Mouse (Mus musculus) kidney, adult 2 months (tissue): ENCODE measurements around the gene Zfp62. TPM values are rescaled to one million over a fixed set of nuclear protein-coding genes. Genes with fewer than 3 reads are reported as not detected.
A peak's percentile ranks its signal among the peaks of the same experiment; 100 is the strongest.
"Not testable (repeated sequence)": the region's sequence is repeated elsewhere in the genome, so short reads cannot be mapped to it uniquely, and the experiment has no call there.

ENCODE experiments used
- DNase-seq: peaks from one replicate; pipeline ENCODE4 v3.0.0; 2021
- H3K27ac ChIP-seq: fragments of 200-500 bp; 2 replicates; pipeline ENCODE4 v1.5.1; 2012; ENCODE audit warnings: low read depth, low read length, control low read depth, inconsistent platforms; ENCODE audit not compliant: insufficient read depth
- H3K27me3 ChIP-seq: fragments of 200-500 bp; replicated peaks from 2 replicates; pipeline ENCODE4 v1.6.1; 2012; ENCODE audit warnings: mild to moderate bottlenecking, moderate library complexity, low read length, inconsistent platforms; ENCODE audit not compliant: control insufficient read depth, insufficient read depth
- H3K36me3 ChIP-seq: fragments of 200-500 bp; 2 replicates; pipeline ENCODE4 v1.6.1; 2012; ENCODE audit warnings: mild to moderate bottlenecking, moderate library complexity, low read length, inconsistent platforms; ENCODE audit not compliant: control insufficient read depth, insufficient read depth
- H3K4me1 ChIP-seq: fragments of 200-500 bp; 2 replicates; pipeline ENCODE4 v1.6.1; 2011; ENCODE audit warnings: low read length; ENCODE audit not compliant: control insufficient read depth, insufficient read depth
- H3K4me3 ChIP-seq: fragments of 200-500 bp; 2 replicates; pipeline ENCODE4 v1.5.1; 2011; ENCODE audit warnings: mild to moderate bottlenecking, low read depth, low read length, control low read depth; ENCODE audit not compliant: insufficient read depth
- CTCF ChIP-seq: fragments of 200-500 bp; conservative IDR thresholded peaks from 2 replicates; pipeline ENCODE4 v1.5.1; 2011; ENCODE audit warnings: low read depth, mild to moderate bottlenecking, control low read depth, low read length, moderate library complexity, mixed read lengths; ENCODE audit not compliant: insufficient read depth, insufficient read length
- POLR2A ChIP-seq: fragments of 200-500 bp; IDR thresholded peaks from one replicate; pipeline ENCODE4 v1.6.1; 2011; ENCODE audit warnings: low read depth, low read length, control low read depth
- WGBS: fragments of 180-500 bp; shearing (Covaris S2); methylation state at CpG from one replicate; pipeline ENCODE4 v1.1.7; 2018; 5-methylcytosine and 5-hydroxymethylcytosine counted together
- polyA plus RNA-seq: library from polyadenylated mRNA; depleted of rRNA; stranded (reverse); fragments of >200 nt; gene quantifications from 2 replicates; pipeline ENCODE4 v1.2.3, GENCODE M21; 2012; rRNA removed

Zfp62 gene
- polyA plus RNA-seq = 2.0 and 2.6 TPM in 2 replicates

GRCm38 (mm10) chr11:49203129-49203768 is at the start of gene Zfp62:
Gene Zfp62 (plus strand): TSS chr11:49203292.
- under 1% methylated on average over 45 of the region's 47 CpGs for WGBS
- peak; percentile 97 for DNase-seq
- TF ChIP-seq POLR2A (no peak), CTCF (no peak)

GRCm38 (mm10) chr11:49154077-49154476 is 49.0 kb upstream of the Zfp62 start, which contains the start of gene Olfr1394:
Gene Olfr1394 (plus strand): TSS chr11:49154377.
- no peak within 1 kb of the TSS for H3K27ac ChIP-seq
- H3K36me3 ChIP-seq = no peaks in the 10 kb centered on the region
- no peak within 1 kb of the TSS for H3K4me3 ChIP-seq
- TF ChIP-seq CTCF (no peak), POLR2A (no peak)
- no peaks in the 10 kb centered on the region for H3K27me3 ChIP-seq
- peak; percentile 29 for DNase-seq
- 63% methylated on average over 1 of the region's 1 CpGs for WGBS
- H3K4me1 ChIP-seq = no peaks in the 10 kb centered on the region

More at GRCm38 (mm10) chr11:49203129-49203768, at the start of gene Zfp62:
- no peaks in the 10 kb centered on the region for H3K27me3 ChIP-seq
- H3K4me1 ChIP-seq = peaks cover 11% of the 10 kb centered on the region; the same call in 1 of the 2 replicates
- H3K4me3 ChIP-seq = peak within 1 kb of the TSS; percentile 69
- H3K36me3 ChIP-seq = no peaks in the 10 kb centered on the region
- peak within 1 kb of the TSS; percentile 99 for H3K27ac ChIP-seq

DNA sequence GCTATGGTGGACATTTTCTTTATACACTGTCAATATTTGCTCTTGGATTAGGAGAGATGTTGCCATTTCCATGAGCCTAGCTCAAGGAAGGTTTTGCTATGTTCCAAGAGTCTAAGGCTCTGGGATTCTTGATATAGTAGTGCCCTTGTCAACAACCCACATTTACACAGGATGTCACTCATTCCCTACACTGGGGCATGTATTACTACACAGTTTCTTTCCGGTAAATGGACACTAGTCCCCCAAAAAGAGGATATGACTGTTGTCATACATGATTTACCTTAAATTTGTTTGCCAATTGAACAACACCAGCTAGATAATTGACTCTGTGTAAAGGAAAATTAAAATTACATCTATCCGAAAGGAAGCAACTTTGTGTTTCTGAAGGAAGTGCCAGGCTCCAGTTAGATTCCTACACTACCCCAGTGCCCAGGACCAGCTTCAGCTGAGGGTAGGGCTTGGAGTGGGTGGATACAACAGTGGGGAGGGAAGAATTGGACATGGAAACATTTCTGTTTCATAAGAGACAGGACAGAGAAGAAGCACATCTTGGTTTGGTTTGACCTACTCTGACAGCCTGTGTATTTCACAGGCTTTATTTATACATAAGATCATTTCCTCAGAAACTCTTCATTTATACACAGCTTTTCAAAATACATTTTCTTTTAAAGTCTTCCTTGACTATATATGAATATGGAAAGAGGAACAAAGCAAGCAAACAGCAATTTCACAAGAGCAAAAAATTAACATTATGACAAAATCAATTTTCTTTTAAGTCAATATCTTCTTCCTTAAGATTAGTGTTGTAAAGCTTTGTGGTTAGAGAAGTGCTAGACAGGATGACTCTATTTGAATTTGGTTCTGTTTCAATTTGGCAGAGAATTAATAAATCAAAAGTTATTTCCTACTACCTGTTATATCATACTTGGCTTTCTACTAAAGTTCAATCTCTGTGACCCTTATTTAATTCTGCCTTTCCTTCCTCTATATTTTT is 46.0 kb upstream of the Zfp62 start:
- no peaks in the 10 kb centered on the region for H3K4me1 ChIP-seq
- H3K4me3 ChIP-seq = no peak overlapping the region
- no peak for TF ChIP-seq CTCF
- no peak for TF ChIP-seq POLR2A
- H3K36me3 ChIP-seq = no peaks in the 10 kb centered on the region
- H3K27me3 ChIP-seq = no peaks in the 10 kb centered on the region
- WGBS = 78% methylated on average over 2 of the region's 2 CpGs
- no peak overlapping the region for H3K27ac ChIP-seq
- no peak for DNase-seq

- DNase-seq = no peak
- Histone ChIP-seq H3K36me3 (no peaks in the 10 kb centered on the region), H3K4me3 (peak overlapping the region; percentile 20; the same call in 1 of the 2 replicates), H3K27me3 (no peaks in the 10 kb centered on the region), H3K4me1 (peaks cover 5% of the 10 kb centered on the region), H3K27ac (no peak overlapping the region)
- TF ChIP-seq POLR2A = no peak
- no peak for TF ChIP-seq CTCF
- 16% methylated on average over 50 of the region's 50 CpGs for WGBS
Measured at GRCm38 (mm10) chr11:49168839-49169611, 34.1 kb upstream of the Zfp62 start.

DNA sequence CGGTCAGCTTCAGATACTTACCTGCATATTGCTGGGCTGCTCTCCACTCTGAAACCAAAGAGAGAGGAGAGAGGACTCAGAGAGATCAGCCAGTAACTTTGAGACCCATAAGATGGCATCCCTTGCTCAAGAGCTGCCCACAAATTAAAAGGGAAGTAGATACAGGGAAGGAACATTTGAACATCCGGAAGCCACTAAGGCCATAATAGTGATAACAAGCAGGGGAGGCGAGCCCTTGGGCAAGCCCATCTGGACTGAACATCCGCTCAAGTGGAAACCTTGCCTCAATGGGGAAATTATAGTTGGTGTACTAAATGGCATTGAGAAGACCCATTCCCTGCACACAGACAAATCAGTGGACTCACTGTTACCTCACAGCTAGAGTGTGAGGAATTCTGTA is 32.5 kb upstream of the Zfp62 start:
- no peak for DNase-seq
- H3K27me3 ChIP-seq = no peaks in the 10 kb centered on the region
- no peak overlapping the region for H3K4me3 ChIP-seq
- H3K4me1 ChIP-seq = peaks cover 5% of the 10 kb centered on the region
- H3K27ac ChIP-seq = no peak overlapping the region
- TF ChIP-seq CTCF (no peak), POLR2A (no peak)
- no peaks in the 10 kb centered on the region for H3K36me3 ChIP-seq
- 90% methylated on average over 4 of the region's 4 CpGs for WGBS

GRCm38 (mm10) chr11:49175345-49175744 is 27.7 kb upstream of the Zfp62 start:
- Histone ChIP-seq H3K36me3 (no peaks in the 10 kb centered on the region), H3K4me3 (no peak overlapping the region), H3K27ac (no peak overlapping the region), H3K27me3 (no peaks in the 10 kb centered on the region), H3K4me1 (no peaks in the 10 kb centered on the region)
- whole genome bisulfite sequencing = 90% methylated on average over 8 of the region's 8 CpGs
- TF ChIP-seq CTCF (no peak), POLR2A (no peak)
- DNase-seq = no peak

GRCm38 (mm10) chr11:49176047-49176779 is 26.9 kb upstream of the Zfp62 start:
- not testable (repeated sequence) for DNase-seq

More at GRCm38 (mm10) chr11:49176047-49176779, 26.9 kb upstream of the Zfp62 start:
- H3K27ac ChIP-seq, H3K4me1 ChIP-seq, H3K36me3 ChIP-seq, H3K27me3 ChIP-seq, H3K4me3 ChIP-seq: not testable (repeated sequence)
- 69% methylated on average over 4 of the region's 4 CpGs for WGBS
